Mouse (Mus musculus): ENCODE measurements around the gene Srcap. TPM values are rescaled to one million over a fixed set of nuclear protein-coding genes. Genes with fewer than 3 reads are reported as not detected.

The Srcap gene
- polyA plus RNA-seq, 1 experiment from 2014 or later, result 45.5 TPM

- DNase-seq (ENCODE audit: low spot score) (no peak), ATAC-seq (replicated peaks; ENCODE audit: low FRiP score) (no peak)
- peak overlapping the region; percentile 90 for H3K4me3 ChIP-seq (ENCODE audit: low read depth, low read length)
- H3K4me1 ChIP-seq (replicated peaks; ENCODE audit: control insufficient read depth, insufficient read depth, low read length), result peaks cover 10% of the 10 kb centered on the region
- H3K9me3 ChIP-seq (ENCODE audit: control insufficient read depth, low read length), result no peaks in the 10 kb centered on the region
- H3K27ac ChIP-seq (ENCODE audit: low read depth, low read length), result peak overlapping the region; percentile 67
- peak overlapping the region; percentile 80 for H3K9ac ChIP-seq (ENCODE audit: low read depth, low read length)
- 0 out of 2 replicates have a peak, but pooled peaks cover 2% of the 10 kb centered on the region for H3K36me3 ChIP-seq (ENCODE audit: control insufficient read depth, insufficient read depth, low read length)
- 15% methylated on average over 7 of the region's 7 CpGs for WGBS
- H3K27me3 ChIP-seq (replicated peaks; ENCODE audit: control insufficient read depth, insufficient read depth, low read length), result no peaks in the 10 kb centered on the region
- H3K4me2 ChIP-seq, result peak overlapping the region; percentile 84
Measured at GRCm38 (mm10) chr7:127574115-127574514, 62.3 kb downstream of the Srcap start.

GRCm38 (mm10) chr7:127583260-127583659, 71.5 kb downstream of the Srcap start:
- ATAC-seq (replicated peaks; ENCODE audit: low FRiP score), result no peak
- no peak overlapping the region for H3K4me3 ChIP-seq (ENCODE audit: low read depth, low read length)
- no peak overlapping the region for H3K4me2 ChIP-seq
- 91% methylated on average over 6 of the region's 6 CpGs for WGBS
- H3K9ac ChIP-seq (ENCODE audit: low read depth, low read length), result no peak overlapping the region
- H3K4me1 ChIP-seq (replicated peaks; ENCODE audit: control insufficient read depth, insufficient read depth, low read length), result peaks cover 21% of the 10 kb centered on the region
- H3K27me3 ChIP-seq (replicated peaks; ENCODE audit: control insufficient read depth, insufficient read depth, low read length), result no peaks in the 10 kb centered on the region
- peaks cover 25% of the 10 kb centered on the region for H3K36me3 ChIP-seq (ENCODE audit: control insufficient read depth, insufficient read depth, low read length)
- no peak for DNase-seq (ENCODE audit: low spot score)
- H3K9me3 ChIP-seq (ENCODE audit: control insufficient read depth, low read length), result no peaks in the 10 kb centered on the region
- H3K27ac ChIP-seq (ENCODE audit: low read depth, low read length), result no peak overlapping the region

- no peaks in the 10 kb centered on the region for H3K9me3 ChIP-seq (ENCODE audit: control insufficient read depth, low read length)
- no peak overlapping the region for H3K4me3 ChIP-seq (ENCODE audit: low read depth, low read length)
- peaks cover 28% of the 10 kb centered on the region for H3K4me1 ChIP-seq (replicated peaks; ENCODE audit: control insufficient read depth, insufficient read depth, low read length)
- no peak for DNase-seq (ENCODE audit: low spot score)
- no peaks in the 10 kb centered on the region for H3K27me3 ChIP-seq (replicated peaks; ENCODE audit: control insufficient read depth, insufficient read depth, low read length)
- 90% methylated on average over 7 of the region's 7 CpGs for WGBS
- no peak overlapping the region for H3K4me2 ChIP-seq
- H3K36me3 ChIP-seq (ENCODE audit: control insufficient read depth, insufficient read depth, low read length), result peaks cover 20% of the 10 kb centered on the region; the same call in 1 of the 2 replicates
- no peak for ATAC-seq (replicated peaks; ENCODE audit: low FRiP score)
- H3K27ac ChIP-seq (ENCODE audit: low read depth, low read length), result no peak overlapping the region
- H3K9ac ChIP-seq (ENCODE audit: low read depth, low read length), result no peak overlapping the region
Measured at GRCm38 (mm10) chr7:127585031-127585430, 73.2 kb downstream of the Srcap start.

GRCm38 (mm10) chr7:127586149-127586548, 74.4 kb downstream of the Srcap start:
- Histone ChIP-seq H3K36me3 (ENCODE audit: control insufficient read depth, insufficient read depth, low read length) (peaks cover 29% of the 10 kb centered on the region), H3K4me2 (peak overlapping the region; percentile 12), H3K9ac (ENCODE audit: low read depth, low read length) (peak overlapping the region; percentile 28; the same call in 1 of the 2 replicates), H3K9me3 (ENCODE audit: control insufficient read depth, low read length) (no peaks in the 10 kb centered on the region), H3K27ac (ENCODE audit: low read depth, low read length) (peak overlapping the region; percentile 1; the same call in 1 of the 2 replicates), H3K4me1 (replicated peaks; ENCODE audit: control insufficient read depth, insufficient read depth, low read length) (peaks cover 28% of the 10 kb centered on the region), H3K4me3 (ENCODE audit: low read depth, low read length) (no peak overlapping the region), H3K27me3 (replicated peaks; ENCODE audit: control insufficient read depth, insufficient read depth, low read length) (no peaks in the 10 kb centered on the region)
- 59% methylated on average over 6 of the region's 6 CpGs for WGBS
- ATAC-seq (replicated peaks; ENCODE audit: low FRiP score) (peak; percentile 32), DNase-seq (ENCODE audit: low spot score) (no peak)

- no peak for ATAC-seq (replicated peaks; ENCODE audit: low FRiP score)
- peaks cover 33% of the 10 kb centered on the region for H3K36me3 ChIP-seq (ENCODE audit: control insufficient read depth, insufficient read depth, low read length)
Measured at GRCm38 (mm10) chr7:127587196-127587595, 75.4 kb downstream of the Srcap start.

GRCm38 (mm10) chr7:127588011-127588871, 76.5 kb downstream of the Srcap start, which contains the start of the genes Ccdc189 and Rnf40:
TSS of gene Ccdc189 (minus strand) at chr7:127588595.
TSS of gene Rnf40 (plus strand) at chr7:127588767.
- ATAC-seq (replicated peaks; ENCODE audit: low FRiP score), result peak; percentile 95
- under 1% methylated on average over 50 of the region's 50 CpGs for WGBS
- no peaks in the 10 kb centered on the region for H3K9me3 ChIP-seq (ENCODE audit: control insufficient read depth, low read length)
- peak within 1 kb of the TSS; percentile 95 for H3K4me3 ChIP-seq (ENCODE audit: low read depth, low read length)
- DNase-seq (ENCODE audit: low spot score), result peak; percentile 91
- peaks cover 28% of the 10 kb centered on the region for H3K4me1 ChIP-seq (replicated peaks; ENCODE audit: control insufficient read depth, insufficient read depth, low read length)
- peak within 1 kb of the TSS; percentile 94 for H3K4me2 ChIP-seq
- peak within 1 kb of the TSS; percentile 45; the same call in 1 of the 2 replicates for H3K27ac ChIP-seq (ENCODE audit: low read depth, low read length)
- H3K27me3 ChIP-seq (replicated peaks; ENCODE audit: control insufficient read depth, insufficient read depth, low read length), result no peaks in the 10 kb centered on the region
- H3K9ac ChIP-seq (ENCODE audit: low read depth, low read length), result peak within 1 kb of the TSS; percentile 89
- peaks cover 33% of the 10 kb centered on the region for H3K36me3 ChIP-seq (ENCODE audit: control insufficient read depth, insufficient read depth, low read length)

More at GRCm38 (mm10) chr7:127587196-127587595, 75.4 kb downstream of the Srcap start:
- no peaks in the 10 kb centered on the region for H3K27me3 ChIP-seq (replicated peaks; ENCODE audit: control insufficient read depth, insufficient read depth, low read length)
- peaks cover 28% of the 10 kb centered on the region for H3K4me1 ChIP-seq (replicated peaks; ENCODE audit: control insufficient read depth, insufficient read depth, low read length)
- no peaks in the 10 kb centered on the region for H3K9me3 ChIP-seq (ENCODE audit: control insufficient read depth, low read length)
- H3K9ac ChIP-seq (ENCODE audit: low read depth, low read length), result no peak overlapping the region; the same call in 1 of the 2 replicates
- DNase-seq (ENCODE audit: low spot score), result no peak
- peak overlapping the region; percentile 94 for H3K4me2 ChIP-seq
- no peak overlapping the region for H3K27ac ChIP-seq (ENCODE audit: low read depth, low read length)
- 68% methylated on average over 5 of the region's 5 CpGs for WGBS
- H3K4me3 ChIP-seq (ENCODE audit: low read depth, low read length), result peak overlapping the region; percentile 95

GRCm38 (mm10) chr7:127588901-127589300, 77.1 kb downstream of the Srcap start:
- Histone ChIP-seq H3K27ac (ENCODE audit: low read depth, low read length) (0 out of 2 replicates have a peak overlapping the region, but pooled peaks have one; percentile 45), H3K9ac (ENCODE audit: low read depth, low read length) (peak overlapping the region; percentile 89), H3K4me3 (ENCODE audit: low read depth, low read length) (peak overlapping the region; percentile 95), H3K4me2 (peak overlapping the region; percentile 94), H3K4me1 (replicated peaks; ENCODE audit: control insufficient read depth, insufficient read depth, low read length) (peaks cover 28% of the 10 kb centered on the region), H3K27me3 (replicated peaks; ENCODE audit: control insufficient read depth, insufficient read depth, low read length) (no peaks in the 10 kb centered on the region), H3K36me3 (ENCODE audit: control insufficient read depth, insufficient read depth, low read length) (peaks cover 36% of the 10 kb centered on the region), H3K9me3 (ENCODE audit: control insufficient read depth, low read length) (no peaks in the 10 kb centered on the region)
- ATAC-seq (replicated peaks; ENCODE audit: low FRiP score), result no peak
- whole genome bisulfite sequencing, result 4% methylated on average over 29 of the region's 29 CpGs
- DNase-seq (ENCODE audit: low spot score), result no peak

GRCm38 (mm10) chr7:127589637-127590036, 77.9 kb downstream of the Srcap start:
- Histone ChIP-seq H3K36me3 (ENCODE audit: control insufficient read depth, insufficient read depth, low read length) (peaks cover 43% of the 10 kb centered on the region), H3K9me3 (ENCODE audit: control insufficient read depth, low read length) (no peaks in the 10 kb centered on the region), H3K4me2 (peak overlapping the region; percentile 94), H3K4me1 (replicated peaks; ENCODE audit: control insufficient read depth, insufficient read depth, low read length) (peaks cover 28% of the 10 kb centered on the region), H3K27me3 (replicated peaks; ENCODE audit: control insufficient read depth, insufficient read depth, low read length) (no peaks in the 10 kb centered on the region), H3K9ac (ENCODE audit: low read depth, low read length) (peak overlapping the region; percentile 89), H3K27ac (ENCODE audit: low read depth, low read length) (no peak overlapping the region), H3K4me3 (ENCODE audit: low read depth, low read length) (peak overlapping the region; percentile 95)
- DNase-seq (ENCODE audit: low spot score) (no peak), ATAC-seq (replicated peaks; ENCODE audit: low FRiP score) (no peak)
- 95% methylated on average over 9 of the region's 9 CpGs for WGBS

Measured in liver, embryonic 11.5 days (tissue).